8 mouse cellular contexts compared by ENCODE assay signal in the genomic region with DNA sequence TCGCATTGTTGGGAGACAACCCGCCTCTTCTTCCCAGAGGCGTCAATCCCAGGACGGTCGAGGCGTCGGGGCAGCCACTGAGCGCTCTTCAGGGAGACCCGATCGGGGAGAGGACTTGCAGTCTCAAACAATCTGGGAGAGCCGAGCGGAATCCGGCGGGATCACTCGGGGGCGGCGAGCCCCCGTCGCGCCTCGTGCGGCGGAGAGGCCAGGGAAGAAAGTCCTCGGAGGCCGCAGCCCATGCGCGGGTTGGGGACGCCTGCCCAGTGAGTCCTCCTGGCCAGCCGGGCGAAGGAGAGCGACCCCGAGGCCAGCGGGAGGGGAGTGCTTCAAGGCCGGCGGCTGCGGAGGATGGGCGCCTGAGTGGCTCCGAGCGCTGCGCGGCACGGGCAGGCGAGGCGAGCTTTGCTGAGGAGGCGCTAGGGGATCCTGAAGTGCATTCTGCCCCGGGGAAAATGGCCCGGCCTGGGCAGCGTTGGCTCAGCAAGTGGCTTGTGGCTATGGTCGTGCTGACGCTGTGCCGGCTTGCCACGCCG. TPM values are rescaled to one million over a fixed set of nuclear protein-coding genes. Genes with fewer than 3 reads are reported as not detected.
A peak's percentile ranks its signal among the peaks of the same experiment; 100 is the strongest.
DNase-seq lines count a peak whose midpoint lies in the region; ATAC-seq lines count a peak whose summit lies in the region.

No protein-coding gene starts in this region.

- peaks cover 47% of the 10 kb centered on the region for H3K27me3 ChIP-seq in erythroblast, embryonic 14.5 days (ENCODE audit: control insufficient read depth)
- H3K27me3 ChIP-seq in heart, embryonic 13.5 days (replicated peaks) = peaks cover 52% of the 10 kb centered on the region
- H3K27me3 ChIP-seq in midbrain, embryonic 12.5 days = peaks cover 50% of the 10 kb centered on the region

- no peak for ATAC-seq in erythroblast, adult 5-6 weeks (replicated peaks; ENCODE audit: low FRiP score, poor library complexity, severe bottlenecking)
- ATAC-seq in heart, embryonic 13.5 days (ENCODE audit: extremely low read depth, insufficient number of reproducible peaks, low FRiP score, low TSS enrichment) = no peak
- no peak for ATAC-seq in midbrain, embryonic 12.5 days (ENCODE audit: low FRiP score, low read depth)
- ATAC-seq in inflammation-experienced regulatory T-cells, adult 6 months = no peak

- H3K4me3 ChIP-seq in erythroblast, embryonic 14.5 days (replicated peaks) = peak overlapping the region; percentile 49
- H3K4me3 ChIP-seq in heart, embryonic 13.5 days = peak overlapping the region; percentile 74
- peak overlapping the region; percentile 69 for H3K4me3 ChIP-seq in midbrain, embryonic 12.5 days

- H3K4me1 ChIP-seq in erythroblast, embryonic 14.5 days (ENCODE audit: control insufficient read depth) = peaks cover 15% of the 10 kb centered on the region
- peaks cover 28% of the 10 kb centered on the region for H3K4me1 ChIP-seq in heart, embryonic 13.5 days
- peaks cover 19% of the 10 kb centered on the region for H3K4me1 ChIP-seq in midbrain, embryonic 12.5 days

- H3K9me3 ChIP-seq in erythroblast, embryonic 14.5 days (ENCODE audit: control insufficient read depth, low read length) = peaks cover 22% of the 10 kb centered on the region
- no peaks in the 10 kb centered on the region for H3K9me3 ChIP-seq in heart, embryonic 13.5 days
- H3K9me3 ChIP-seq in midbrain, embryonic 12.5 days = no peaks in the 10 kb centered on the region

- peak; percentile 3 to 22 for DNase-seq in CD8-positive naive resting alpha-beta T cell, adult 2 months (ENCODE audit: low read depth in 2 of 2, low spot score in 2 of 2)
- peak; percentile 43 to 52 for DNase-seq in cerebellum, postnatal 14 days
- DNase-seq in kidney, postnatal 14 days = peak; percentile 57

- H3K4me2 ChIP-seq in heart, embryonic 13.5 days = peak overlapping the region; percentile 73
- H3K4me2 ChIP-seq in midbrain, embryonic 12.5 days (replicated peaks) = peak overlapping the region; percentile 62

- no peaks in the 10 kb centered on the region for H3K36me3 ChIP-seq in erythroblast, embryonic 14.5 days (ENCODE audit: control insufficient read depth)
- H3K36me3 ChIP-seq in heart, embryonic 13.5 days = no peaks in the 10 kb centered on the region
- H3K36me3 ChIP-seq in midbrain, embryonic 12.5 days = no peaks in the 10 kb centered on the region

- H3K9ac ChIP-seq in heart, embryonic 13.5 days = peak overlapping the region; percentile 91
- H3K9ac ChIP-seq in midbrain, embryonic 12.5 days (replicated peaks) = peak overlapping the region; percentile 89

- 14% methylated on average over 53 of the region's 53 CpGs for WGBS in heart, embryonic 13.5 days
- 26% methylated on average over 52 of the region's 53 CpGs for WGBS in midbrain, embryonic 12.5 days

- peak overlapping the region; percentile 83 for H3K27ac ChIP-seq in heart, embryonic 13.5 days (replicated peaks)
- peak overlapping the region; percentile 86 for H3K27ac ChIP-seq in midbrain, embryonic 12.5 days (replicated peaks)

RNA-seq across cellular contexts. Expression of a gene that starts 0.6 kb away (rescaled TPM):
- 0.03 and 0.06 TPM in 2 replicates for polyA plus RNA-seq in erythroblast, embryonic 14.5 days (2012)
- total RNA-seq in erythroblast, adult 5-6 weeks (2015; ENCODE audit: low replicate concordance) = 0.21 TPM in 1 of 2 replicates, not detected in the other
- total RNA-seq in erythroblast, adult 5-6 weeks (2017; ENCODE audit: low replicate concordance) = 0.28 TPM in 1 of 2 replicates, not detected in the other
- 20.6 and 20.8 TPM in 2 replicates for polyA plus RNA-seq in heart, embryonic 13.5 days (2015; fragmentation: Nextera tagmentation; extraction: Ambion mirVana)
- 64.2 and 69.7 TPM in 2 replicates for polyA plus RNA-seq in midbrain, embryonic 12.5 days (2016; fragmentation: Nextera tagmentation; extraction: Ambion mirVana)
- under 1 TPM in 2 of 3 experiments, not detected in 1; 0.28 to 0.67 TPM for polyA plus RNA-seq in inflammation-experienced regulatory T-cells, adult 6 months (2017; shearing (Covaris generic))

Comparison
In these comparisons a context has a peak if more than half of its experiments do, and no peak if none do; other contexts are left out.
1. RNA of a gene that starts 0.6 kb away (polyA plus RNA-seq): 64.2 to 69.7 TPM in midbrain, embryonic 12.5 days and 20.6 to 20.8 TPM in heart, embryonic 13.5 days; 0.28 to 0.67 TPM in inflammation-experienced regulatory T-cells, adult 6 months and 0.03 to 0.06 TPM in erythroblast, embryonic 14.5 days; every median in the first group is over 10 times any median in the second.
2. Peak in every context shown above with its lines, with median percentiles within 50 percentile points of each other: H3K4me3 ChIP-seq and DNase-seq.